ENCODE assay signal across 9 mouse cellular contexts in the genomic region with DNA sequence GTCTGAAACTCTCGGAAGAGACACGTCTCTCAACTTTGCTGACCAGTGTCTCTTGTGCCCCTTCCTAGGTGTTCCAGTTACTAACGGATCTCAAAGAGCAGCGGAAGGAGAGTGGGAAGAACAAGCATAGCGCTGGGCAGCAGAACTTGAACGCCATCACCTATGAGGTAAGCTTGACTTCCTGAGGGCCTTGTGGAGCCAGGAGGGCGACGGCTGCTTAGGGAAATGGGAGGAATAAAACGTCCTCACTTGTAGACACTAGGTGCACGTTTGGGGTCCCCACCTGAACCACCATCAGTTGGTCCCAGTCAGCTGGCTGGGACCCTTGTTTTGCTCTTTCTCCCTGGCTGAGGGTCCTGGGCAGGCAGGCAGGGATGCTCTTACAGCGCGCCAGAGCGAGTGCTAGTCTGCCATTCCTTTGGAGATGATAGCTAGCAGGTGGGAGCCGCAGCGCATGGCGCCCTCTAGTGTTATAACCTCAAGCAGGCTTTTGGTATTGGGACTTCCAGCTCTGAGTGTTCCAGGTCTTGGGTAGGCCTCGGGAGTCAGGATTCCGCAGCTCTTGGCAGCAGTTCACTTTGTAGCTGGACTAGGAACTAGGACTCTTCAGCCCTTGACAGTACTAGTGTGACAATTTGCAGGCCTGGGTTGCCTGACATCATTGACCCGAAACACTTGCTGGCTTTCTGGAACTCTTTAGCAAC. TPM values are rescaled to one million over a fixed set of nuclear protein-coding genes. Genes with fewer than 3 reads are reported as not detected.
DNase-seq lines count a peak whose midpoint lies in the region; ATAC-seq lines count a peak whose summit lies in the region.
"Had no signal": no experiment of that assay in that cellular context is flagged by ENCODE, and none has a peak within 500 bp of the region (broad histone marks: within the 10 kb centered on the region; RNA-seq: fewer than 3 reads in every experiment).

No protein-coding gene starts in this region.

- peak; percentile 82 to 88 for DNase-seq in heart, adult 18-20 months
- DNase-seq in adipocyte (ENCODE audit: low spot score), result peak; percentile 79
- peak; percentile 84 for DNase-seq in embryo, embryonic 10.5 days (ENCODE audit: low spot score)
- DNase-seq in heart, postnatal 14 days, result peak; percentile 74 to 78
- peak; percentile 43 to 64 for DNase-seq in layer of hippocampus, postnatal 14 days (ENCODE audit: low spot score in 2 of 2)
- DNase-seq in splenic B cell, adult 2 months (ENCODE audit: low read depth, low spot score), result peak; percentile 71

- H3K4me3 ChIP-seq in heart, embryonic 11.5 days (ENCODE audit: low read depth, low read length), result no peak overlapping the region
- H3K4me3 ChIP-seq: midbrain, embryonic 12.5 days had no signal

- no peaks in the 10 kb centered on the region for H3K4me1 ChIP-seq in heart, embryonic 11.5 days (ENCODE audit: control insufficient read depth, insufficient read depth, low read length)
- H3K4me1 ChIP-seq: midbrain, embryonic 12.5 days had no signal

- intact Hi-C loops in heart, postnatal 14 days (cut with DNase I), result loop anchor here (2.0 kb wide), 2 partner anchors 15 to 39 kb away; no protein-coding TSS in a partner anchor

- H3K36me3 ChIP-seq in heart, embryonic 11.5 days (ENCODE audit: control insufficient read depth, insufficient read depth, low read length), result peaks cover 8% of the 10 kb centered on the region
- peaks cover 4% of the 10 kb centered on the region for H3K36me3 ChIP-seq in splenic B cell, adult 2 months (ENCODE audit: control insufficient read depth, insufficient read depth, low read length, poor library complexity, severe bottlenecking)

- no peak overlapping the region for H3K4me2 ChIP-seq in heart, embryonic 11.5 days
- H3K4me2 ChIP-seq: midbrain, embryonic 12.5 days had no signal

- no peak overlapping the region for H3K9ac ChIP-seq in heart, embryonic 11.5 days (ENCODE audit: low read depth, low read length)
- H3K9ac ChIP-seq: midbrain, embryonic 12.5 days had no signal

- WGBS in heart, embryonic 11.5 days (ENCODE audit: insufficient replicate concordance), result 63% methylated on average over 19 of the region's 19 CpGs

- no peaks in the 10 kb centered on the region for H3K9me3 ChIP-seq in heart, embryonic 11.5 days (replicated peaks; ENCODE audit: control insufficient read depth, low read length)
- H3K9me3 ChIP-seq: midbrain, embryonic 12.5 days had no signal

- peaks cover 4% of the 10 kb centered on the region; the same call in 1 of the 2 replicates for H3K27me3 ChIP-seq in heart, embryonic 11.5 days (ENCODE audit: control insufficient read depth, insufficient read depth, low read length)
- H3K27me3 ChIP-seq in splenic B cell, adult 2 months (ENCODE audit: control insufficient read depth, insufficient read depth, low read length, poor library complexity, severe bottlenecking), result no peaks in the 10 kb centered on the region
- H3K27me3 ChIP-seq: midbrain, embryonic 12.5 days had no signal

- no peak for ATAC-seq in heart, embryonic 11.5 days (replicated peaks; ENCODE audit: insufficient number of reproducible peaks, low FRiP score, low TSS enrichment)
- peak; percentile 74 for ATAC-seq in megakaryocyte, adult 5-6 weeks (ENCODE audit: poor library complexity, severe bottlenecking)

- no peak overlapping the region for H3K27ac ChIP-seq in heart, embryonic 11.5 days (ENCODE audit: low read depth, low read length)
- H3K27ac ChIP-seq: midbrain, embryonic 12.5 days had no signal

RNA-seq across cellular contexts. Expression of a gene that starts 8.8 kb away (rescaled TPM):
- 10 to 100 TPM; 13.8 to 14.8 TPM for total RNA-seq in heart, adult 18-20 months (2021)
- polyA plus RNA-seq in heart, embryonic 11.5 days (2014; fragmentation: Nextera tagmentation; extraction: Ambion mirVana), result 21.0 and 22.1 TPM in 2 replicates
- 10 to 100 TPM; 11.4 to 11.9 TPM for total RNA-seq in heart, postnatal 14 days (2021)
- total RNA-seq in layer of hippocampus, postnatal 14 days (2021), result 10 to 100 TPM; 29.9 to 34.0 TPM
- 49.4 and 54.0 TPM in 2 replicates for total RNA-seq in megakaryocyte, adult 5-6 weeks (2015)
- total RNA-seq in megakaryocyte, adult 5-6 weeks (2017), result 48.3 and 53.8 TPM in 2 replicates

RNA-seq across cellular contexts. Expression of a gene that starts 8.9 kb away (rescaled TPM):
- 1 to 10 TPM; 4.6 to 5.0 TPM for total RNA-seq in heart, adult 18-20 months (2021)
- 18.2 and 18.6 TPM in 2 replicates for polyA plus RNA-seq in heart, embryonic 11.5 days (2014; fragmentation: Nextera tagmentation; extraction: Ambion mirVana)
- 1 to 10 TPM; 6.8 to 7.7 TPM for total RNA-seq in heart, postnatal 14 days (2021)
- total RNA-seq in layer of hippocampus, postnatal 14 days (2021), result 10 to 100 TPM; 19.2 to 21.5 TPM
- total RNA-seq in megakaryocyte, adult 5-6 weeks (2015), result 20.2 and 29.5 TPM in 2 replicates
- total RNA-seq in megakaryocyte, adult 5-6 weeks (2017), result 21.3 and 25.7 TPM in 2 replicates

RNA-seq across cellular contexts. Expression of a gene that starts 35.1 kb away (rescaled TPM):
- 10 to 100 TPM; 14.1 TPM for total RNA-seq in heart, adult 18-20 months (2021)
- polyA plus RNA-seq in heart, embryonic 11.5 days (2014; fragmentation: Nextera tagmentation; extraction: Ambion mirVana), result 50.2 and 62.8 TPM in 2 replicates
- 10 to 100 TPM; 18.5 to 19.0 TPM for total RNA-seq in heart, postnatal 14 days (2021)
- total RNA-seq in layer of hippocampus, postnatal 14 days (2021), result 10 to 100 TPM; 13.1 to 13.7 TPM
- 101 and 111 TPM in 2 replicates for total RNA-seq in megakaryocyte, adult 5-6 weeks (2015)
- total RNA-seq in megakaryocyte, adult 5-6 weeks (2017), result 63.9 and 70.8 TPM in 2 replicates

RNA-seq across cellular contexts. Expression of a gene that starts 35.2 kb away (rescaled TPM):
- 1 to 10 TPM; 6.9 to 8.3 TPM for total RNA-seq in heart, adult 18-20 months (2021)
- 28.1 and 28.8 TPM in 2 replicates for polyA plus RNA-seq in heart, embryonic 11.5 days (2014; fragmentation: Nextera tagmentation; extraction: Ambion mirVana)
- total RNA-seq in heart, postnatal 14 days (2021), result 10 to 100 TPM; 15.7 to 16.9 TPM
- 10 to 100 TPM; 47.3 to 48.8 TPM for total RNA-seq in layer of hippocampus, postnatal 14 days (2021)
- total RNA-seq in megakaryocyte, adult 5-6 weeks (2015), result 14.9 and 18.5 TPM in 2 replicates
- 8.2 and 12.4 TPM in 2 replicates for total RNA-seq in megakaryocyte, adult 5-6 weeks (2017)
